Mouse (Mus musculus) heart, embryonic 14.5 days (tissue): ENCODE measurements around the gene Pigs. TPM values are rescaled to one million over a fixed set of nuclear protein-coding genes. Genes with fewer than 3 reads are reported as not detected.
A peak's percentile ranks its signal among the peaks of the same experiment; 100 is the strongest.

ENCODE experiments used
- ATAC-seq: fragments of 200-750 bp; cut with Nextera tagmentation; 2 replicates; pipeline ENCODE4 v1.8.0; 2017; ENCODE audit warnings: low read depth, moderate TSS enrichment; ENCODE audit not compliant: insufficient number of reproducible peaks, insufficient read depth, low FRiP score
- H3K27ac ChIP-seq, 2 experiments: fragments of 200-500 bp in 1 of 2; fragments of 300-500 bp in 1 of 2; sonication (generic) in 1 of 2; replicated peaks in 1 of 2; 2 replicates each; pipeline ENCODE4 v1.5.1; 2012 to 2014; ENCODE audit warnings: low read depth in 2 of 2, low read length in 2 of 2, control low read depth in 1 of 2, mild to moderate bottlenecking in 1 of 2, mixed read lengths in 1 of 2; ENCODE audit not compliant: control insufficient read depth in 1 of 2, insufficient read depth in 1 of 2
- H3K27me3 ChIP-seq: fragments of 300-500 bp; sonication (generic); 2 replicates; pipeline ENCODE4 v1.6.1; 2014; ENCODE audit warnings: mild to moderate bottlenecking, low read length, control low read depth; ENCODE audit not compliant: control insufficient read depth, insufficient read depth
- H3K36me3 ChIP-seq: fragments of 300-500 bp; sonication (generic); 2 replicates; pipeline ENCODE4 v1.6.1; 2014; ENCODE audit warnings: mild to moderate bottlenecking, control low read depth, low read length, mixed read lengths; ENCODE audit not compliant: control insufficient read depth, insufficient read depth
- H3K4me1 ChIP-seq, 2 experiments: fragments of 200-500 bp in 1 of 2; fragments of 300-500 bp in 1 of 2; sonication (generic) in 1 of 2; 2 replicates each; pipeline ENCODE4 v1.6.1; 2012 to 2014; ENCODE audit warnings: low read length in 2 of 2, control low read depth in 1 of 2, mixed read lengths in 1 of 2; ENCODE audit not compliant: control insufficient read depth in 2 of 2, insufficient read depth in 2 of 2
- H3K4me2 ChIP-seq: fragments of 300-500 bp; sonication (generic); 2 replicates; pipeline ENCODE4 v1.6.1; 2014; ENCODE audit warnings: mild to moderate bottlenecking, low read length
- H3K4me3 ChIP-seq, 2 experiments: fragments of 200-500 bp in 1 of 2; fragments of 300-500 bp in 1 of 2; sonication (generic) in 1 of 2; 2 replicates each; pipeline ENCODE4 v1.5.1; 2012 to 2014; ENCODE audit warnings: low read length in 2 of 2, mild to moderate bottlenecking in 2 of 2, control low read depth in 1 of 2, low read depth in 1 of 2, moderate library complexity in 1 of 2; ENCODE audit not compliant: control insufficient read depth in 1 of 2, insufficient read depth in 1 of 2
- H3K9ac ChIP-seq: fragments of 300-500 bp; sonication (generic); 2 replicates; pipeline ENCODE4 v1.6.1; 2014; ENCODE audit warnings: mild to moderate bottlenecking, low read length
- H3K9me3 ChIP-seq: fragments of 300-500 bp; sonication (generic); 2 replicates; pipeline ENCODE4 v1.6.1; 2016; ENCODE audit warnings: low read length, control low read depth; ENCODE audit not compliant: control insufficient read depth
- WGBS: fragments of 180-500 bp; shearing (Covaris S2); extraction: QIAGEN DNeasy Blood & Tissue Kit; methylation state at CpG from one replicate; pipeline ENCODE4 v1.1.7; 2014; 5-methylcytosine and 5-hydroxymethylcytosine counted together
- polyA plus RNA-seq: library from polyadenylated mRNA; unstranded; fragments of >200 nt; fragmentation: Nextera tagmentation; extraction: Ambion mirVana; gene quantifications from 2 replicates; pipeline ENCODE4 v1.2.1, GENCODE M21; 2014

Pigs gene
- polyA plus RNA-seq, 1 experiment from 2014 or later: 55.7 TPM

DNA sequence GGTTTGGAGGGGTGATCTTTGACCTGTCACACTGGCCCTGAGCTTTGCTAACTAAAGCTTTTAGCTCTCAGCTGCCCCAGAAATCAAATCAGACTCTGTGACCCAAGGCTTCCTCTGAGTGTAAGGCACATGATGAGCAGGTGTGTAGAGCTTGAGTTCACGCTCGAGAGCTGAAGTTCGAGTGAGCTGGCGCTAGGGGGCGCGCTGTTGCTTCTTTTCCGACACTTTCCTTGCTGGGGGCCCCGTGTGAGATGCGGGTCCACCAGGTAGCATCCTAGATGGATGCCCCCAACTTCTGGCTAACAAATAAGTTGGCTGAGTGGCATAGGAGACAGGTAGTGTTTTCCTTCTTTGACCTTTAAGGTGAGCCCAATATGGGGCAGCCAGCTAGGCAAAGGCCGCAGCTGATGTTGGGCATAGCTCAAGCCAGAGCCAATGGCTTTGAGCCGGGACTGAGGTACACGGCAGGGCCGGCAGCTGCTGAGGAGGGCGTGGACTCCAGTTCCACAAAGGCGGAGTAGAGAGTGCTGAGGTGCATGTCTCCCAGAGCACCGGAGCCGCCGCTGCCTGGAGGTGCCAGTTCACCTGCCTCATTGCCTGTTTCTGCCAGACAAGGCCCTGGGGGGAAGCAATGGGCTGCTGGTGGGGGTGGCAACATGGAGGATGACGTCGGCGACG lies 30.3 kb downstream of the Pigs start:
- H3K4me2 ChIP-seq: no peak overlapping the region
- H3K36me3 ChIP-seq: no peaks in the 10 kb centered on the region
- H3K9ac ChIP-seq: no peak overlapping the region
- ATAC-seq: no peak
- H3K4me3 ChIP-seq: no peak overlapping the region
- H3K27me3 ChIP-seq: peaks cover 15% of the 10 kb centered on the region; the same call in 1 of the 2 replicates
- H3K27ac ChIP-seq: no peak overlapping the region
- no peaks in the 10 kb centered on the region; a peak in 1 of 4 replicates for H3K4me1 ChIP-seq
- WGBS: 15% methylated on average over 22 of the region's 22 CpGs
- no peaks in the 10 kb centered on the region for H3K9me3 ChIP-seq

DNA sequence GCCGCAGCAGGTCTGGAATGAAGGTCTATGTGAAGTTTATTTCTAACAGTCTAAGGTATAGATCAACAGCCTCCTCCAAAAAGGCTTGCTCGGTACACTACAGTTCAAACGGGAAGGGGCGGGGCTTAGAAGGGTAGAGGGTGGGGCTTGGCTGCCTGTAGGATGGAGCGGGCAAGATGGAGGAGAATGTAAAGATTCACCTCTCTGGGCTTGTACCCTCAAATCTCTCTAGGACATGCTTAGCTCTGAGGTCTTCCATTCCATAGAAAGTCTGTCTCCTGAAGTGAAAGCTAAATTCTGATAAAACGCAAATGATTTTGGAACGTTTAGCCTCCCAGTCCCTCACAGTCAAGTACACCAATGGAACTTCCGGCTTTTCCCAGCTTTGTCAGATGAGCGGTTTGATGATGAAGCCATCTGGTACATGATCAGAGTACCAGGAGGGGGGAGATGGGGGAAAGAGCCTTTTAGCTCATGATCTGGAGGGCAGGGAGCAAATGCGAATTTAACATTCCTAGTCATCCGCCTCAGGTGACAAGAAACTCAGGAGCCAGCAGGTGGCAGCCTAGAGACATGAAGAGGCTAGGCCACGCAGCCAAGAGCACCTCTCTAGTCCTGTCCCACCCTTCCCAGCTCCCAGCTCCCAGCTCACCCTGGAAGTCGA lies 32.0 kb downstream of the Pigs start:
- no peak; the same call in 1 of the 2 replicates for ATAC-seq
- Histone ChIP-seq H3K4me2 (peak overlapping the region; percentile 62), H3K9me3 (no peaks in the 10 kb centered on the region), H3K27me3 (peaks cover 15% of the 10 kb centered on the region; the same call in 1 of the 2 replicates), H3K27ac (no peak overlapping the region), H3K36me3 (no peaks in the 10 kb centered on the region), H3K9ac (no peak overlapping the region), H3K4me3 (peak overlapping the region; percentile 36 to 37), H3K4me1 (no peaks in the 10 kb centered on the region; a peak in 1 of 4 replicates)
- WGBS: 8% methylated on average over 13 of the region's 13 CpGs

- no peak overlapping the region for H3K27ac ChIP-seq
- H3K4me2 ChIP-seq: no peak overlapping the region
- no peak for ATAC-seq
- no peak overlapping the region for H3K9ac ChIP-seq
- no peaks in the 10 kb centered on the region; a peak in 1 of 4 replicates for H3K4me1 ChIP-seq
- H3K4me3 ChIP-seq: no peak overlapping the region
- 61% methylated on average over 2 of the region's 2 CpGs for WGBS
- no peaks in the 10 kb centered on the region for H3K36me3 ChIP-seq
- peaks cover 15% of the 10 kb centered on the region; the same call in 1 of the 2 replicates for H3K27me3 ChIP-seq
- H3K9me3 ChIP-seq: no peaks in the 10 kb centered on the region
These were observed 32.5 kb downstream of the Pigs start for GRCm38 (mm10) chr11:78360789-78361131.

DNA sequence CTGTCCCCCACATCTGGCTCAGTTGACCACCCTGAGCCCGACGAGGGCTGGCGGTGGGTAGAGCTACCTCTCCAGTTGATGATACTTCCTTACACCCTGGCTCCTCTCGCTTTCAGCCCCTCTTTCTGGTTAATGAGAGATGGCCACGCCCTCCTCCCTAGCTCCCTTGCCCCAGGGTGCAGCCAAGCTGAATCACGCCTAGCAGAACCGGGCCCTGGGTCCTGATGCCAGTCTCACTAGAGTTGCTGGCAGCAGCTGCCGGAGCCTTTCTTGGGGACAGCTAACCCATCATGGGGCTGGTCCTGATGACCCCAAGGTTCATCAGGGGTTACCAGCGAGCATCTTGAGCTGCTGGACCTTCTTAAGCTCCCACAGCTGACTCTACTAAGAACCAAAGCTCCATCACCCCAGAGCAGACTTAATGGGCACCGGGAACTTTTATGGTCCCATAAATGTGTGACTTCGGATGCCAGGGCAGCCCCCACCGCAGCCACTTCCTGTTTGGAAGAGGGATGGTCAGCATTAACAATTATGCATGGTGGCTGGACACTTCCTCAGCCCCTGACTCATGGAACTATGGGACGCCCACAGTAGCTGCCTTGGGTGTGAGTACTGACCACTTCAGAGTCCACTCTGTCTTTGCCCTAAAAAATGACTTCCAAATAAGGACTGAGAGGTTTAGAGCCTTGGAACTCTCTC lies 35.2 kb downstream of the Pigs start:
- no peak for ATAC-seq
- Histone ChIP-seq H3K9ac (no peak overlapping the region), H3K4me1 (no peaks in the 10 kb centered on the region; a peak in 1 of 4 replicates), H3K4me3 (no peak overlapping the region), H3K36me3 (no peaks in the 10 kb centered on the region), H3K9me3 (no peaks in the 10 kb centered on the region), H3K27ac (no peak overlapping the region), H3K27me3 (peaks cover 10% of the 10 kb centered on the region; the same call in 1 of the 2 replicates), H3K4me2 (no peak overlapping the region)
- whole genome bisulfite sequencing: 73% methylated on average over 13 of the region's 13 CpGs

- Histone ChIP-seq H3K36me3 (no peaks in the 10 kb centered on the region), H3K9ac (no peak overlapping the region), H3K9me3 (no peaks in the 10 kb centered on the region), H3K27ac (no peak overlapping the region), H3K4me1 (no peaks in the 10 kb centered on the region; a peak in 1 of 4 replicates), H3K4me2 (no peak overlapping the region), H3K4me3 (no peak overlapping the region), H3K27me3 (peaks cover 8% of the 10 kb centered on the region; the same call in 1 of the 2 replicates)
- WGBS: 49% methylated on average over 8 of the region's 8 CpGs
- ATAC-seq: no peak
These were observed 35.9 kb downstream of the Pigs start for GRCm38 (mm10) chr11:78364103-78364502.

GRCm38 (mm10) chr11:78367456-78368225 lies 39.4 kb downstream of the Pigs start:
- Histone ChIP-seq H3K36me3 (no peaks in the 10 kb centered on the region), H3K4me3 (no peak overlapping the region), H3K9ac (no peak overlapping the region), H3K4me2 (no peak overlapping the region), H3K9me3 (no peaks in the 10 kb centered on the region), H3K27ac (no peak overlapping the region), H3K4me1 (no peaks in the 10 kb centered on the region; a peak in 1 of 4 replicates), H3K27me3 (no peaks in the 10 kb centered on the region)
- no peak for ATAC-seq
- WGBS: 88% methylated on average over 15 of the region's 15 CpGs

GRCm38 (mm10) chr11:78370389-78370788 lies 42.2 kb downstream of the Pigs start:
- WGBS: 27% methylated on average over 1 of the region's 1 CpGs
- Histone ChIP-seq H3K27me3 (no peaks in the 10 kb centered on the region), H3K4me3 (no peak overlapping the region), H3K36me3 (no peaks in the 10 kb centered on the region), H3K9me3 (no peaks in the 10 kb centered on the region), H3K27ac (no peak overlapping the region), H3K9ac (no peak overlapping the region), H3K4me1 (no peaks in the 10 kb centered on the region; a peak in 1 of 4 replicates), H3K4me2 (no peak overlapping the region)
- no peak for ATAC-seq
